Mouse (Mus musculus) C2C12 (cell line): ENCODE data around the gene Ifna7. TPM values are rescaled to one million over a fixed set of nuclear protein-coding genes. Genes with fewer than 3 reads are reported as not detected.
"Not testable (repeated sequence)": the region's sequence is repeated elsewhere in the genome, so short reads cannot be mapped to it uniquely, and the experiment has no call there.

Experiments
- H3K27me3 ChIP-seq: one replicate; pipeline ENCODE4 v1.6.1; 2011; ENCODE audit not compliant: control insufficient read depth, insufficient read depth, insufficient read length
- H3K36me3 ChIP-seq: one replicate; pipeline ENCODE4 v1.6.1; 2011; ENCODE audit not compliant: control insufficient read depth, insufficient read depth
- H3K4me3 ChIP-seq: one replicate; pipeline ENCODE4 v1.5.1; 2011; ENCODE audit warnings: mild to moderate bottlenecking, control low read depth; ENCODE audit not compliant: poor library complexity, insufficient read depth, severe bottlenecking
- H3K79me2 ChIP-seq: one replicate; pipeline ENCODE4 v1.6.1; 2011; ENCODE audit not compliant: control insufficient read depth, insufficient read depth
- H3K79me3 ChIP-seq: one replicate; pipeline ENCODE4 v1.6.1; 2011; ENCODE audit warnings: low read depth, control low read depth
- H3ac ChIP-seq: one replicate; pipeline ENCODE3; 2011; ENCODE audit warnings: low read depth; ENCODE audit not compliant: control insufficient read depth, insufficient read length
- CEBPB ChIP-seq: IDR thresholded peaks from one replicate; pipeline ENCODE4 v1.6.1; 2011; ENCODE audit warnings: low read depth, mild to moderate bottlenecking, control low read depth, moderate library complexity
- CTCF ChIP-seq: IDR thresholded peaks from one replicate; pipeline ENCODE4 v1.5.1; 2011; ENCODE audit not compliant: control insufficient read depth, insufficient read depth, insufficient read length
- FOSL1 ChIP-seq: IDR thresholded peaks from one replicate; pipeline ENCODE4 v1.8.0; 2011; ENCODE audit warnings: mild to moderate bottlenecking, low read length; ENCODE audit not compliant: poor library complexity, insufficient read depth, severe bottlenecking
- MAX ChIP-seq: IDR thresholded peaks from one replicate; pipeline ENCODE4 v1.6.1; 2011; ENCODE audit warnings: mild to moderate bottlenecking, control low read depth
- MYOD1 ChIP-seq: IDR thresholded peaks from one replicate; pipeline ENCODE4 v1.6.1; 2011; ENCODE audit warnings: low read depth; ENCODE audit not compliant: control insufficient read depth, insufficient read length
- MYOG ChIP-seq: IDR thresholded peaks from one replicate; pipeline ENCODE4 v1.6.1; 2011; ENCODE audit not compliant: control insufficient read depth, insufficient read length; ENCODE audit errors: extremely low read depth
- USF1 ChIP-seq: IDR thresholded peaks from one replicate; pipeline ENCODE4 v1.6.1; 2011; ENCODE audit warnings: low read depth, mild to moderate bottlenecking, control low read depth, moderate library complexity
- long read RNA-seq, 2 experiments: library from polyadenylated mRNA; unstranded; transcript quantifications; one replicate each; pipeline ENCODE4 v2.0.0; 2019 to 2020
- polyA plus RNA-seq: library from polyadenylated mRNA; unstranded; fragments of >200 nt; fragmentation: generic; extraction: Trizol; gene quantifications from one replicate; pipeline ENCODE4 v1.2.1, GENCODE M21; 2012; ENCODE audit warnings: missing spikeins

The Ifna7 gene
- polyA plus RNA-seq: not detected
- long read RNA-seq, experiment 1: 0 reads
- long read RNA-seq, experiment 2: 0 reads

DNA sequence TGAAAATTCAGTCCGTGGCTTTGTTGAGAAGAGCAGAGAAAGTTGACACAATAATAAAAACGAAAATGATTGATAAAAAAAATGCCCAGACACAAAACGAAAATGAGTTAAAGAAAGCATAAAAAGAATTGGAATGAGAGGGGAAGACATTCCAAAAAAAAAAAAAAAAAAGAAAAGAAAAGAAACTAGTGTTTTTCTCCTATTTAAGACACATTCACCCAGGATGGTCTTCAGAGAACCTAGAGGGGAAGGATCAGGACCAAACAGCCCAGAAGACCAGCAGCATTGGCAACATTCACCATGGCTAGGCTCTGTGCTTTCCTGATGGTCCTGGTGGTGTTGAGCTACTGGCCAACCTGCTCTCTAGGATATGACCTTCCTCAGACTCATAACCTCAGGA lies at the start of gene Ifna7:
Gene Ifna7 (plus strand): TSS at position 301 of the 400 bp plus-strand sequence.
- H3K4me3 ChIP-seq: no peak within 1 kb of the TSS
- no peaks in the 10 kb centered on the region for H3K36me3 ChIP-seq
- no peaks in the 10 kb centered on the region for H3K79me2 ChIP-seq
- no peak within 1 kb of the TSS for H3ac ChIP-seq
- TF ChIP-seq FOSL1: no peak
- no peak for TF ChIP-seq CEBPB
- no peak for TF ChIP-seq MYOD1
- no peak for TF ChIP-seq USF1
- no peak for TF ChIP-seq MAX
- no peak for TF ChIP-seq MYOG
- no peak for TF ChIP-seq CTCF
- peaks cover 14% of the 10 kb centered on the region for H3K27me3 ChIP-seq
- no peaks in the 10 kb centered on the region for H3K79me3 ChIP-seq

DNA sequence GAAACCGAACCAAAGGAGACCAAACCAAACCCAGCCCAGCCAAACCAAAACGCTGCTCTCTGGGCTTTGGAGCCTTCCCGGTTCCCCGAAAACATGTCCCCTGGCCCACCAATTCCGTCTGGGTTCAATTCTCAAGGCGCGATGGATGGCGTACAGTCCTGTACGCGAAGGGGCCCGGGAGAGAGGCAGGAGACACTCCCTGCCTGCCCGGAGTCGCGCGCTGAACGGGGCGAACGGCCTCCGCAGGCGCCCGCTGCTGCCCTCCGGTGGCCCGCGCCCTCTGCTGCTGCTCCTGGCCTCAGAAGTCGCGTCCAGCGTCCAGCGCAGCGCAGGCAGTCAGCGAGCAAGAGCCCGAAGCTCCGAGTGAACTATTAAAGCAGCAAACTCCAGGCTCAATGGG lies 42.5 kb upstream of the Ifna7 start, which contains the start of gene Gm13290:
Gene Gm13290 (plus strand): TSS at position 301 of the 400 bp plus-strand sequence.
- H3K36me3 ChIP-seq, H3K79me2 ChIP-seq, H3K79me3 ChIP-seq, H3K27me3 ChIP-seq, H3K4me3 ChIP-seq, H3ac ChIP-seq: not testable (repeated sequence)

DNA sequence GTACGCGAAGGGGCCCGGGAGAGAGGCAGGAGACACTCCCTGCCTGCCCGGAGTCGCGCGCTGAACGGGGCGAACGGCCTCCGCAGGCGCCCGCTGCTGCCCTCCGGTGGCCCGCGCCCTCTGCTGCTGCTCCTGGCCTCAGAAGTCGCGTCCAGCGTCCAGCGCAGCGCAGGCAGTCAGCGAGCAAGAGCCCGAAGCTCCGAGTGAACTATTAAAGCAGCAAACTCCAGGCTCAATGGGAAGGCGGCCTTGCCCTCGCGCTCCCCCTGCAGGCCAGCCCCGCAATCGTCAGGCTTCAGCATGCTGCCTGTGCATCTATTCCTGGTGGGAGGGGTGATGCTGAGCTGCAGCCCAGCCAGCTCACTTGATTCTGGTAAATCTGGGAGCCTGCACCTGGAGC lies 39.4 kb upstream of the Ifna7 start, which contains the start of gene Gm13289:
Gene Gm13289 (plus strand): TSS at position 301 of the 400 bp plus-strand sequence.
- not testable (repeated sequence) for H3K79me2 ChIP-seq, H3K4me3 ChIP-seq, H3ac ChIP-seq, H3K79me3 ChIP-seq, H3K27me3 ChIP-seq, H3K36me3 ChIP-seq

DNA sequence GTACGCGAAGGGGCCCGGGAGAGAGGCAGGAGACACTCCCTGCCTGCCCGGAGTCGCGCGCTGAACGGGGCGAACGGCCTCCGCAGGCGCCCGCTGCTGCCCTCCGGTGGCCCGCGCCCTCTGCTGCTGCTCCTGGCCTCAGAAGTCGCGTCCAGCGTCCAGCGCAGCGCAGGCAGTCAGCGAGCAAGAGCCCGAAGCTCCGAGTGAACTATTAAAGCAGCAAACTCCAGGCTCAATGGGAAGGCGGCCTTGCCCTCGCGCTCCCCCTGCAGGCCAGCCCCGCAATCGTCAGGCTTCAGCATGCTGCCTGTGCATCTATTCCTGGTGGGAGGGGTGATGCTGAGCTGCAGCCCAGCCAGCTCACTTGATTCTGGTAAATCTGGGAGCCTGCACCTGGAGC lies 36.5 kb upstream of the Ifna7 start, which contains the start of gene Gm13272:
Gene Gm13272 (plus strand): TSS at position 301 of the 400 bp plus-strand sequence.
- not testable (repeated sequence) for H3ac ChIP-seq, H3K79me3 ChIP-seq, H3K27me3 ChIP-seq, H3K4me3 ChIP-seq, H3K36me3 ChIP-seq, H3K79me2 ChIP-seq

DNA sequence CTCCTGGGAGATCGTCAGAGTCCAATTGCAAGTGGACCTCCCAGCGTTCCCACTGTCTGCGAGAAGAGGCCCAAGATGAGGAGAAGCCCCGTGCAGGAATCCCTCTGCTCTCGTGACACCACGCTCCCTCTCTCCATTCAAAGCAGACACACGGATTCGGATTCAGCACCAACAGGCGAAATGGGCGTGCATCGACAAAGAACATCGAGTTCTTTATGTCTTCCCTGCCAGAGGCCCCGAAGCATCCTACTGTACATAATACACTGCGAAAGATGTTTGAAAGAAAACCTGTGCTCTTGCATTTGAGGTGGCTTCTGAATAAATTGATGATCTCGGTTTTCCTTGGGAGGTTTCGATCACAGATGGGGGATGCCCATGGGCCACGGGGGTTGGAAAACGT lies 35.7 kb upstream of the Ifna7 start:
- not testable (repeated sequence) for H3K36me3 ChIP-seq, H3K27me3 ChIP-seq, H3K79me3 ChIP-seq

DNA sequence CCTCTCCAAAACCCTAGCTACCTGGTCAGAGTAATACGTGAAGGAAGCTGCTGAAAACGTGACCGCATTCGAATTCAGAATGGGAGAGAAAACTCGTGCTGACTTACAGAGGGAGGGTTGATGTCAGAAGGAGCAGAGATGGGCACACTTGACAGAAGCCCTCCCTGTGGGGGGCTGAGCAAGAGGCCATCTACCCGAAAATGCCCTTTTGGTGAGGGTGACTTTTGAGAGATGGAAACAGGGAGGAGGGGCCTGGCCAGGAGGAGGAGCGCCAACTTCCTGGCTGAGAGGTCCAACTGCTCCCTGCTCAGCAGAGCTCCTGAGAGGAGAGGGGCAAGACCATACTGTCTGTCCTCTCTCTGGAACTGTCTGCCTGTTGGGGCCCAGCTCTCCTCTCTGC lies 34.2 kb upstream of the Ifna7 start, which contains the start of gene Ifnz:
Gene Ifnz (plus strand): TSS at position 301 of the 400 bp plus-strand sequence.
- not testable (repeated sequence) for H3K79me2 ChIP-seq, H3ac ChIP-seq, H3K4me3 ChIP-seq, H3K79me3 ChIP-seq, H3K27me3 ChIP-seq, H3K36me3 ChIP-seq

More for the DNA sequence above, 35.7 kb upstream of the Ifna7 start:
- H3K79me2 ChIP-seq, H3K4me3 ChIP-seq, H3ac ChIP-seq: not testable (repeated sequence)

DNA sequence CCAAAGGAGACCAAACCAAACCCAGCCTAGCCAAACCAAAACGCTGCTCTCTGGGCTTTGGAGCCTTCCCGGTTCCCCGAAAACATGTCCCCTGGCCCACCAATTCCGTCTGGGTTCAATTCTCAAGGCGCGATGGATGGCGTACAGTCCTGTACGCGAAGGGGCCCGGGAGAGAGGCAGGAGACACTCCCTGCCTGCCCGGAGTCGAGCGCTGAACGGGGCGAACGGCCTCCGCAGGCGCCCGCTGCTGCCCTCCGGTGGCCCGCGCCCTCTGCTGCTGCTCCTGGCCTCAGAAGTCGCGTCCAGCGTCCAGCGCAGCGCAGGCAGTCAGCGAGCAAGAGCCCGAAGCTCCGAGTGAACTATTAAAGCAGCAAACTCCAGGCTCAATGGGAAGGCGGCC lies 33.7 kb upstream of the Ifna7 start:
- not testable (repeated sequence) for H3K27me3 ChIP-seq, H3ac ChIP-seq, H3K79me2 ChIP-seq, H3K4me3 ChIP-seq, H3K79me3 ChIP-seq, H3K36me3 ChIP-seq

DNA sequence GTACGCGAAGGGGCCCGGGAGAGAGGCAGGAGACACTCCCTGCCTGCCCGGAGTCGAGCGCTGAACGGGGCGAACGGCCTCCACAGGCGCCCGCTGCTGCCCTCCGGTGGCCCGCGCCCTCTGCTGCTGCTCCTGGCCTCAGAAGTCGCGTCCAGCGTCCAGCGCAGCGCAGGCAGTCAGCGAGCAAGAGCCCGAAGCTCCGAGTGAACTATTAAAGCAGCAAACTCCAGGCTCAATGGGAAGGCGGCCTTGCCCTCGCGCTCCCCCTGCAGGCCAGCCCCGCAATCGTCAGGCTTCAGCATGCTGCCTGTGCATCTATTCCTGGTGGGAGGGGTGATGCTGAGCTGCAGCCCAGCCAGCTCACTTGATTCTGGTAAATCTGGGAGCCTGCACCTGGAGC lies 30.6 kb upstream of the Ifna7 start, which contains the start of gene Gm13276:
Gene Gm13276 (plus strand): TSS at position 301 of the 400 bp plus-strand sequence.
- H3K79me2 ChIP-seq, H3K36me3 ChIP-seq, H3K27me3 ChIP-seq, H3K79me3 ChIP-seq, H3K4me3 ChIP-seq, H3ac ChIP-seq: not testable (repeated sequence)

DNA sequence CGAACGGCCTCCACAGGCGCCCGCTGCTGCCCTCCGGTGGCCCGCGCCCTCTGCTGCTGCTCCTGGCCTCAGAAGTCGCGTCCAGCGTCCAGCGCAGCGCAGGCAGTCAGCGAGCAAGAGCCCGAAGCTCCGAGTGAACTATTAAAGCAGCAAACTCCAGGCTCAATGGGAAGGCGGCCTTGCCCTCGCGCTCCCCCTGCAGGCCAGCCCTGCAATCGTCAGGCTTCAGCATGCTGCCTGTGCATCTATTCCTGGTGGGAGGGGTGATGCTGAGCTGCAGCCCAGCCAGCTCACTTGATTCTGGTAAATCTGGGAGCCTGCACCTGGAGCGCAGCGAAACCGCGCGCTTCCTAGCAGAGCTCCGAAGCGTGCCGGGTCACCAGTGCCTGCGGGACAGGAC lies 27.6 kb upstream of the Ifna7 start, which contains the start of gene Gm13277:
Gene Gm13277 (plus strand): TSS at position 231 of the 400 bp plus-strand sequence.
- H3K79me2 ChIP-seq, H3K79me3 ChIP-seq: not testable (repeated sequence)

DNA sequence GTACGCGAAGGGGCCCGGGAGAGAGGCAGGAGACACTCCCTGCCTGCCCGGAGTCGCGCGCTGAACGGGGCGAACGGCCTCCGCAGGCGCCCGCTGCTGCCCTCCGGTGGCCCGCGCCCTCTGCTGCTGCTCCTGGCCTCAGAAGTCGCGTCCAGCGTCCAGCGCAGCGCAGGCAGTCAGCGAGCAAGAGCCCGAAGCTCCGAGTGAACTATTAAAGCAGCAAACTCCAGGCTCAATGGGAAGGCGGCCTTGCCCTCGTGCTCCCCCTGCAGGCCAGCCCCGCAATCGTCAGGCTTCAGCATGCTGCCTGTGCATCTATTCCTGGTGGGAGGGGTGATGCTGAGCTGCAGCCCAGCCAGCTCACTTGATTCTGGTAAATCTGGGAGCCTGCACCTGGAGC lies 24.8 kb upstream of the Ifna7 start, which contains the start of gene Gm13278:
Gene Gm13278 (plus strand): TSS at position 301 of the 400 bp plus-strand sequence.
- not testable (repeated sequence) for H3K79me2 ChIP-seq, H3ac ChIP-seq, H3K36me3 ChIP-seq, H3K79me3 ChIP-seq, H3K4me3 ChIP-seq, H3K27me3 ChIP-seq

More for the DNA sequence above, 27.6 kb upstream of the Ifna7 start, which contains the start of gene Gm13277:
- H3ac ChIP-seq, H3K27me3 ChIP-seq, H3K4me3 ChIP-seq, H3K36me3 ChIP-seq: not testable (repeated sequence)
